In the genomic region with DNA sequence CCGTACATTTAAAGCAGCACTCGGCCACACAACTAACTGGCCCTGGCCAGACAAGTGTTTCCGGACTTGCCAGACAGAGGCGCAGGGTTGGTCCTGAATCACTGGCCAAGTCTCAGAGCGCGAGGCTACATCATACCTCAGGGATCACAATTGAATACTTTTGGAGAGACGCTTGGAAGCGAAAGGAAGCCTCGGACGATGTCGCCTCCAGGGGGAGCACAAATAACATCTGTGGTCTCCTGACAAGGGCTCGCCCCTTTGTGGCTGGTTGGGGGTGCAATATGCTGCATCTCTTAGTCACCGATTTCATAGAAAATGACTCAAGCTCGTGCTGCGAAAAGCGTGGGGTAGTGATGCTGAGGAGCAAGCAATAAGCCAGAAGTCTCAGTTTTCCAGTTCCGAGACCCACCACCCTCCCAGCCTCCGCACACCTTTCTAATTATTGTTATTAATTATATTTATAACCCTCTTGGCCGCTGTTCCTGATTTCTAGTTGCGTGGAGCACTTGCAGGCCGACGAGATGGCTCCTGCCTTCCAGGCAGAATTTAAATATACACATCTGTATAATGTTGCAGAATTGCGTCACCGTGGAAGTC, we compare ENCODE assay signal across 8 mouse cellular contexts. TPM values are rescaled to one million over a fixed set of nuclear protein-coding genes. Genes with fewer than 3 reads are reported as not detected.
A peak's percentile ranks its signal among the peaks of the same experiment; 100 is the strongest.
DNase-seq lines count a peak whose midpoint lies in the region; ATAC-seq and TF ChIP-seq lines count a peak whose summit lies in the region.

No protein-coding gene starts in this region.

- no peaks in the 10 kb centered on the region for H3K36me3 ChIP-seq in forebrain, embryonic 16.5 days (ENCODE audit: control insufficient read depth, insufficient read depth)

- no peaks in the 10 kb centered on the region for H3K27me3 ChIP-seq in forebrain, embryonic 16.5 days (replicated peaks; ENCODE audit: control insufficient read depth, insufficient read depth, low read length)

- peak overlapping the region; percentile 72 for H3K27ac ChIP-seq in forebrain, embryonic 16.5 days (ENCODE audit: low read length)
- H3K27ac ChIP-seq in layer of hippocampus, adult 2 months: peak overlapping the region; percentile 99

- WGBS in forebrain, embryonic 16.5 days: under 1% methylated on average over 24 of the region's 24 CpGs
- WGBS in lung, adult 2 months: under 1% methylated on average over 24 of the region's 24 CpGs

- no peaks in the 10 kb centered on the region for H3K9me3 ChIP-seq in forebrain, embryonic 16.5 days (ENCODE audit: control insufficient read depth, low read length)

- H3K9ac ChIP-seq in forebrain, embryonic 16.5 days (replicated peaks; ENCODE audit: low read depth, low read length): peak overlapping the region; percentile 78

- TF ChIP-seq CTCF in layer of hippocampus, adult 2 months (conservative IDR thresholded peaks at IDR 0.05): peak; percentile 82
- peak; percentile 74 for TF ChIP-seq CTCF in lung, adult 2 months (IDR thresholded peaks at IDR 0.05; ENCODE audit: insufficient read depth, low read length)

- ATAC-seq in cerebellum, adult (ENCODE audit: insufficient number of reproducible peaks, low FRiP score, low TSS enrichment): peak; percentile 56
- peak; percentile 60 for ATAC-seq in forebrain, embryonic 16.5 days
- peak; percentile 72 for ATAC-seq in neutrophil, adult 5-6 weeks (ENCODE audit: extremely low read depth, insufficient number of reproducible peaks, low FRiP score, poor library complexity, severe bottlenecking)

- H3K4me2 ChIP-seq in forebrain, embryonic 16.5 days (ENCODE audit: low read length): peak overlapping the region; percentile 82

- peaks cover 23% of the 10 kb centered on the region for H3K4me1 ChIP-seq in forebrain, embryonic 16.5 days (replicated peaks; ENCODE audit: control insufficient read depth, insufficient read depth, low read length)
- H3K4me1 ChIP-seq in lung, adult 2 months (ENCODE audit: control insufficient read depth, insufficient read depth, low read length): peaks cover 15% of the 10 kb centered on the region; the same call in 1 of the 2 replicates

- 0 out of 2 replicates have a peak, but pooled peaks have one; percentile 9 for TF ChIP-seq POLR2A in lung, adult 2 months (IDR thresholded peaks at IDR 0.05; ENCODE audit: borderline replicate concordance, extremely low read depth, low read depth, low read length)

- H3K4me3 ChIP-seq in forebrain, embryonic 16.5 days (replicated peaks; ENCODE audit: low read length): peak overlapping the region; percentile 72
- H3K4me3 ChIP-seq in layer of hippocampus, adult 2 months: peak overlapping the region; percentile 88
- peak overlapping the region; percentile 98 for H3K4me3 ChIP-seq in lung, adult 2 months (replicated peaks; ENCODE audit: extremely low read depth, low read depth, low read length)

- DNase-seq in ES-CJ7 (ENCODE audit: low read depth, low spot score): peak; percentile 85
- peak; percentile 87 to 88 for DNase-seq in heart, postnatal 36 days
- DNase-seq in layer of hippocampus, adult 2 months (ENCODE audit: low spot score in 2 of 2): peak; percentile 81 to 86
- peak; percentile 82 for DNase-seq in lung, adult 2 months
- DNase-seq in testis, postnatal 14 days (ENCODE audit: low spot score): peak; percentile 71

- intact Hi-C loops in heart, postnatal 36 days (cut with DNase I): loop anchor here (1.0 to 5.0 kb wide), 5 partner anchors 25 to 300 kb away; partner anchors contain the start of genes Cript, Pigf and Socs5

RNA-seq across cellular contexts. Expression of gene Rhoq, which starts 0.5 kb away (rescaled TPM):
- polyA plus RNA-seq in forebrain, embryonic 16.5 days (2015; fragmentation: Nextera tagmentation; extraction: Ambion mirVana): 5.2 and 5.4 TPM in 2 replicates
- 100 to 1,000 TPM; 144 to 146 TPM for total RNA-seq in heart, postnatal 36 days (2021)
- 10 to 100 TPM; 25.5 to 35.0 TPM for total RNA-seq in layer of hippocampus, adult 2 months (2021)
- 25.0 and 28.3 TPM in 2 replicates for polyA plus RNA-seq in lung, adult 2 months (2012; rRNA removed)
- total RNA-seq in neutrophil, adult 5-6 weeks (2017): 29.7 and 34.4 TPM in 2 replicates

RNA-seq across cellular contexts. Expression of gene Atp6v1e2, which starts 14.7 kb away (rescaled TPM):
- not detected in 2 replicates for polyA plus RNA-seq in forebrain, embryonic 16.5 days (2015; fragmentation: Nextera tagmentation; extraction: Ambion mirVana)
- total RNA-seq in heart, postnatal 36 days (2021): not detected
- total RNA-seq in layer of hippocampus, adult 2 months (2021): not detected
- polyA plus RNA-seq in lung, adult 2 months (2012; rRNA removed): not detected in 2 replicates
- total RNA-seq in neutrophil, adult 5-6 weeks (2017): not detected in 2 replicates

RNA-seq across cellular contexts. Expression of gene Tmem247, which starts 45.2 kb away (rescaled TPM):
- not detected in 2 replicates for polyA plus RNA-seq in forebrain, embryonic 16.5 days (2015; fragmentation: Nextera tagmentation; extraction: Ambion mirVana)
- not detected for total RNA-seq in heart, postnatal 36 days (2021)
- not detected for total RNA-seq in layer of hippocampus, adult 2 months (2021)
- not detected in 2 replicates for polyA plus RNA-seq in lung, adult 2 months (2012; rRNA removed)
- not detected in 2 replicates for total RNA-seq in neutrophil, adult 5-6 weeks (2017)

Comparison
In these comparisons a context has a peak if more than half of its experiments do, and no peak if none do; other contexts are left out.
1. Peak in every context shown above with its lines: DNase-seq, ATAC-seq, H3K4me3 ChIP-seq and H3K27ac ChIP-seq.